Comparison of ENCODE assay signal across 11 mouse cellular contexts in the genomic region with DNA sequence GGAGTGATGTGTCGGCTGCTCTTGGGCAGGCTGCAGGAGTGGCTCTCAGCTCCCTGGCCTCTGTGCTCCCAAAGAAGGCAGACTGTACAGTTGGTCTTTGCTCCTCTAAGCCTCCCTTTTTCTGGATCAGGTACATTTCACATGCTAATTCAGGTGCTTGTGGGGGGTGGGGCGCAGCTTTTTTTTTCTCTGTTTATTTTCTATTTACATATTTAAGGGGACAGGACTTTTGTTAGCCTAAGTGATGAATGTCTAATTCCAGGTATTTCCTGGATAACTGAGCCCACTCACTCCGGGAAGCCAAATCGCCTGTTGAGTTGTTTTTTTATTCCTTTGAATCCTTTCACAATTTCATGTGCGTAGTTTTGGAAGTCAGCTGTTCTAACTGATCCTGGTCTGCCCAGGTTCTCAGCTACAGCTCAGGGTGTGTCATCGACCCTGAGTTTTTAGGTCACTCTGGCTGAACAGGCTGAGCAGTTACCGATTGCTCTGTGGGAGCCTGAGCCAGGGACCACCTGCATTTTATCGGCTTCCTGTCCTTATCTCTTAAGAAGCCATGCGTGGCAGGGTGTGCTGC. TPM values are rescaled to one million over a fixed set of nuclear protein-coding genes. Genes with fewer than 3 reads are reported as not detected.
DNase-seq lines count a peak whose midpoint lies in the region; ATAC-seq and TF ChIP-seq lines count a peak whose summit lies in the region.
"Had no signal": no experiment of that assay in that cellular context is flagged by ENCODE, and none has a peak within 500 bp of the region (broad histone marks: within the 10 kb centered on the region; RNA-seq: fewer than 3 reads in every experiment).

No protein-coding gene starts in this region.

- peak; percentile 93 for DNase-seq in ZHBTc4 (ENCODE audit: low read depth, low spot score)
- DNase-seq in kidney, postnatal 14 days: peak; percentile 48
- DNase-seq in spleen, postnatal 10 days (ENCODE audit: low spot score in 2 of 2): no peak
- DNase-seq in spleen, adult 18-20 months: no peak
- no peak for DNase-seq in midbrain, embryonic 14.5 days
- DNase-seq: heart, postnatal 14 days; left cerebral cortex, postnatal 4 days; thymus, postnatal 14 days had no signal

- peaks cover 65 to 93% of the 10 kb centered on the region in 2 experiments for H3K4me1 ChIP-seq in heart, embryonic 14.5 days (ENCODE audit: control insufficient read depth in 2 of 2, insufficient read depth in 2 of 2, low read length in 2 of 2)
- peaks cover 95% of the 10 kb centered on the region for H3K4me1 ChIP-seq in heart, embryonic 11.5 days (ENCODE audit: control insufficient read depth, insufficient read depth, low read length)
- H3K4me1 ChIP-seq in E14TG2a.4 (replicated peaks; ENCODE audit: low read depth, low read length): peaks cover 91% of the 10 kb centered on the region
- H3K4me1 ChIP-seq in midbrain, embryonic 14.5 days (ENCODE audit: control insufficient read depth, insufficient read depth, low read length): peaks cover 29% of the 10 kb centered on the region

- 0 out of 2 replicates have a peak overlapping the region, but pooled peaks have one; percentile 17 for H3K4me2 ChIP-seq in heart, embryonic 14.5 days (ENCODE audit: low read length)
- H3K4me2 ChIP-seq in heart, embryonic 11.5 days: no peak overlapping the region; the same call in 1 of the 2 replicates
- no peak overlapping the region for H3K4me2 ChIP-seq in midbrain, embryonic 14.5 days (ENCODE audit: low read length)

- no peak for TF ChIP-seq CTCF in E14TG2a.4 (conservative IDR thresholded peaks at IDR 0.05; ENCODE audit: low read length)

- H3K36me3 ChIP-seq in heart, embryonic 14.5 days (ENCODE audit: control insufficient read depth, insufficient read depth, low read length): no peaks in the 10 kb centered on the region
- no peaks in the 10 kb centered on the region for H3K36me3 ChIP-seq in heart, embryonic 11.5 days (ENCODE audit: control insufficient read depth, insufficient read depth, low read length)
- H3K36me3 ChIP-seq in E14TG2a.4 (ENCODE audit: insufficient read depth, low read length): peaks cover 18% of the 10 kb centered on the region; the same call in 1 of the 2 replicates
- H3K36me3 ChIP-seq in midbrain, embryonic 14.5 days (ENCODE audit: control insufficient read depth, insufficient read depth, low read length): no peaks in the 10 kb centered on the region

- H3K4me3 ChIP-seq in heart, embryonic 14.5 days (ENCODE audit: control insufficient read depth in 1 of 2, insufficient read depth in 1 of 2, low read depth in 1 of 2, low read length in 2 of 2): no peak overlapping the region
- H3K4me3 ChIP-seq in heart, embryonic 11.5 days (ENCODE audit: low read depth, low read length): no peak overlapping the region
- peak overlapping the region; percentile 69 for H3K4me3 ChIP-seq in E14TG2a.4 (replicated peaks; ENCODE audit: low read length)
- no peak overlapping the region for H3K4me3 ChIP-seq in midbrain, embryonic 14.5 days (replicated peaks; ENCODE audit: low read depth, low read length)

- H3K9ac ChIP-seq in heart, embryonic 14.5 days (ENCODE audit: low read length): peak overlapping the region; percentile 38; the same call in 1 of the 2 replicates
- H3K9ac ChIP-seq in heart, embryonic 11.5 days (ENCODE audit: low read depth, low read length): no peak overlapping the region
- H3K9ac ChIP-seq in midbrain, embryonic 14.5 days (replicated peaks; ENCODE audit: low read length): no peak overlapping the region

- no peak for ATAC-seq in heart, embryonic 14.5 days (ENCODE audit: insufficient number of reproducible peaks, insufficient read depth, low FRiP score, low read depth)
- no peak for ATAC-seq in heart, embryonic 11.5 days (replicated peaks; ENCODE audit: insufficient number of reproducible peaks, low FRiP score, low TSS enrichment)
- no peak for ATAC-seq in midbrain, embryonic 14.5 days (ENCODE audit: low FRiP score, low TSS enrichment)

- H3K27me3 ChIP-seq in heart, embryonic 14.5 days (ENCODE audit: control insufficient read depth, insufficient read depth, low read length): no peaks in the 10 kb centered on the region
- no peaks in the 10 kb centered on the region for H3K27me3 ChIP-seq in heart, embryonic 11.5 days (ENCODE audit: control insufficient read depth, insufficient read depth, low read length)
- H3K27me3 ChIP-seq in E14TG2a.4 (ENCODE audit: insufficient read depth, low read length): no peaks in the 10 kb centered on the region
- no peaks in the 10 kb centered on the region for H3K27me3 ChIP-seq in midbrain, embryonic 14.5 days (ENCODE audit: control insufficient read depth, insufficient read depth, low read length)

- WGBS in heart, embryonic 14.5 days: 27% methylated on average over 9 of the region's 9 CpGs
- WGBS in heart, embryonic 11.5 days (ENCODE audit: insufficient replicate concordance): 17% methylated on average over 9 of the region's 9 CpGs
- whole genome bisulfite sequencing in midbrain, embryonic 14.5 days: 43% methylated on average over 9 of the region's 9 CpGs

- no peaks in the 10 kb centered on the region for H3K9me3 ChIP-seq in heart, embryonic 14.5 days (ENCODE audit: control insufficient read depth, low read length)
- no peaks in the 10 kb centered on the region for H3K9me3 ChIP-seq in heart, embryonic 11.5 days (replicated peaks; ENCODE audit: control insufficient read depth, low read length)
- H3K9me3 ChIP-seq in E14TG2a.4 (ENCODE audit: low read length): no peaks in the 10 kb centered on the region
- no peaks in the 10 kb centered on the region for H3K9me3 ChIP-seq in midbrain, embryonic 14.5 days (ENCODE audit: control insufficient read depth, low read length)

- no peak overlapping the region for H3K27ac ChIP-seq in heart, embryonic 14.5 days (replicated peaks in 1 of 2; ENCODE audit: control insufficient read depth in 1 of 2, insufficient read depth in 1 of 2, low read depth in 2 of 2, low read length in 2 of 2)
- no peak overlapping the region; the same call in 1 of the 2 replicates for H3K27ac ChIP-seq in heart, embryonic 11.5 days (ENCODE audit: low read depth, low read length)
- no peak overlapping the region for H3K27ac ChIP-seq in midbrain, embryonic 14.5 days (replicated peaks; ENCODE audit: low read depth, low read length)

RNA-seq across cellular contexts. Expression of a gene that starts 9.4 kb away (rescaled TPM):
- 34.0 and 40.7 TPM in 2 replicates for polyA plus RNA-seq in heart, embryonic 14.5 days (2014; fragmentation: Nextera tagmentation; extraction: Ambion mirVana)
- polyA plus RNA-seq in heart, embryonic 11.5 days (2014; fragmentation: Nextera tagmentation; extraction: Ambion mirVana): 23.2 and 35.5 TPM in 2 replicates
- 10.6 and 10.7 TPM in 2 replicates for polyA plus RNA-seq in midbrain, embryonic 14.5 days (2014; fragmentation: Nextera tagmentation; extraction: Ambion mirVana)

Comparison
In these comparisons a context has a peak if more than half of its experiments do, and no peak if none do; other contexts are left out.
1. DNase-seq: peak in ZHBTc4 (single experiment) and kidney, postnatal 14 days (single experiment); none in spleen, postnatal 10 days (0 of 2), spleen, adult 18-20 months (0 of 2) and midbrain, embryonic 14.5 days (single experiment).